Mouse (Mus musculus) liver, adult 2 months (tissue): ENCODE results near the gene Ifit3.

Experiments
- CTCF ChIP-seq: fragments of 200-500 bp; IDR thresholded peaks from 2 replicates; pipeline ENCODE4 v1.5.1; 2011; ENCODE audit warnings: low read depth, low read length, control low read depth
- POLR2A ChIP-seq: fragments of 200-500 bp; IDR thresholded peaks from 2 replicates; pipeline ENCODE4 v1.6.1; 2011; ENCODE audit warnings: low read length, control low read depth; ENCODE audit not compliant: insufficient read depth; ENCODE audit errors: extremely low read depth

DNA sequence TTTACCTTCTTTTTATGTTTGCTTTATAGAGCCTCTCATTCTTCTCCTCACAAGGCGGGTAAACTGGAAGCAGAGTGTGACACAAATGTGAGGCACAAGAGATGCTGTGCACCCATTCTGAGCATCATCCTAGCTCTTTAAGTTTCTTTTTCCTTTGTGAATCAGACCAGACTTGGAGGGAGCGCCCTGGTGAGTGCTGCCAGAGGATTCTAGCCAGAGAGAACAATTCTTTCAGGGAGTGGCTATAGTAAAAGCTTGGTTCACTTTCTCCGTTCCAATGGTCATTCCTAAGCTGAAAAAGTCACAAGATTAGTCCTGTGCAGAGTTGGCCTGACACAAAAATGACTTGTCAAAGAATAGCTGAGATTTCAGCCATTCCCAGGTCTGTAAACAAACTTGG lies 26.7 kb upstream of the Ifit3 start:
- no peak for TF ChIP-seq POLR2A
- TF ChIP-seq CTCF = no peak
